Mouse (Mus musculus): Measurements from ENCODE around the gene Bcr. TPM values are rescaled to one million over a fixed set of nuclear protein-coding genes. Genes with fewer than 3 reads are reported as not detected.
A peak's percentile ranks its signal among the peaks of the same experiment; 100 is the strongest.

The Bcr gene
- polyA plus RNA-seq, 1 experiment from 2014 or later = 26.4 TPM

GRCm38 (mm10) chr10:75166601-75167000 is 106.2 kb downstream of the Bcr start:
- over 99% methylated on average over 4 of the region's 4 CpGs for WGBS
- Histone ChIP-seq H3K4me3 (ENCODE audit: low read depth, low read length) (no peak overlapping the region), H3K36me3 (ENCODE audit: control insufficient read depth, insufficient read depth, low read length) (peaks cover 60% of the 10 kb centered on the region), H3K27ac (ENCODE audit: low read depth, low read length) (no peak overlapping the region), H3K9ac (replicated peaks; ENCODE audit: low read depth, low read length) (no peak overlapping the region), H3K27me3 (ENCODE audit: control insufficient read depth, insufficient read depth, low read length) (no peaks in the 10 kb centered on the region), H3K4me1 (ENCODE audit: control insufficient read depth, insufficient read depth, low read length) (no peaks in the 10 kb centered on the region), H3K4me2 (ENCODE audit: low read depth, low read length) (no peak overlapping the region), H3K9me3 (ENCODE audit: control insufficient read depth, low read length) (no peaks in the 10 kb centered on the region)
- no peak for ATAC-seq (ENCODE audit: low read depth)

- Histone ChIP-seq H3K36me3 (ENCODE audit: control insufficient read depth, insufficient read depth, low read length) (peaks cover 51% of the 10 kb centered on the region), H3K27me3 (ENCODE audit: control insufficient read depth, insufficient read depth, low read length) (no peaks in the 10 kb centered on the region), H3K4me2 (ENCODE audit: low read depth, low read length) (no peak overlapping the region), H3K27ac (ENCODE audit: low read depth, low read length) (no peak overlapping the region), H3K9ac (replicated peaks; ENCODE audit: low read depth, low read length) (no peak overlapping the region), H3K4me1 (ENCODE audit: control insufficient read depth, insufficient read depth, low read length) (no peaks in the 10 kb centered on the region), H3K4me3 (ENCODE audit: low read depth, low read length) (no peak overlapping the region), H3K9me3 (ENCODE audit: control insufficient read depth, low read length) (no peaks in the 10 kb centered on the region)
- ATAC-seq (ENCODE audit: low read depth) = no peak
- 81% methylated on average over 12 of the region's 12 CpGs for WGBS
These were observed 109.9 kb downstream of the Bcr start for GRCm38 (mm10) chr10:75170207-75170850.

GRCm38 (mm10) chr10:75173056-75173455 is 112.7 kb downstream of the Bcr start:
- 84% methylated on average over 8 of the region's 8 CpGs for WGBS
- Histone ChIP-seq H3K27ac (ENCODE audit: low read depth, low read length) (no peak overlapping the region), H3K27me3 (ENCODE audit: control insufficient read depth, insufficient read depth, low read length) (no peaks in the 10 kb centered on the region), H3K9me3 (ENCODE audit: control insufficient read depth, low read length) (no peaks in the 10 kb centered on the region), H3K9ac (replicated peaks; ENCODE audit: low read depth, low read length) (no peak overlapping the region), H3K4me3 (ENCODE audit: low read depth, low read length) (no peak overlapping the region), H3K4me1 (ENCODE audit: control insufficient read depth, insufficient read depth, low read length) (no peaks in the 10 kb centered on the region), H3K4me2 (ENCODE audit: low read depth, low read length) (no peak overlapping the region), H3K36me3 (ENCODE audit: control insufficient read depth, insufficient read depth, low read length) (peaks cover 46% of the 10 kb centered on the region)
- no peak for ATAC-seq (ENCODE audit: low read depth)

GRCm38 (mm10) chr10:75173712-75174111 is 113.3 kb downstream of the Bcr start:
- Histone ChIP-seq H3K4me2 (ENCODE audit: low read depth, low read length) (no peak overlapping the region), H3K27me3 (ENCODE audit: control insufficient read depth, insufficient read depth, low read length) (no peaks in the 10 kb centered on the region), H3K4me3 (ENCODE audit: low read depth, low read length) (no peak overlapping the region), H3K36me3 (ENCODE audit: control insufficient read depth, insufficient read depth, low read length) (peaks cover 46% of the 10 kb centered on the region), H3K4me1 (ENCODE audit: control insufficient read depth, insufficient read depth, low read length) (no peaks in the 10 kb centered on the region), H3K9me3 (ENCODE audit: control insufficient read depth, low read length) (no peaks in the 10 kb centered on the region), H3K27ac (ENCODE audit: low read depth, low read length) (no peak overlapping the region), H3K9ac (replicated peaks; ENCODE audit: low read depth, low read length) (no peak overlapping the region)
- no peak for ATAC-seq (ENCODE audit: low read depth)
- WGBS = 87% methylated on average over 12 of the region's 12 CpGs

GRCm38 (mm10) chr10:75176494-75176893 is 116.1 kb downstream of the Bcr start:
- 82% methylated on average over 8 of the region's 8 CpGs for WGBS
- peaks cover 57% of the 10 kb centered on the region for H3K36me3 ChIP-seq (ENCODE audit: control insufficient read depth, insufficient read depth, low read length)

GRCm38 (mm10) chr10:75178911-75179310 is 118.5 kb downstream of the Bcr start:
- H3K27me3 ChIP-seq (ENCODE audit: control insufficient read depth, insufficient read depth, low read length) = no peaks in the 10 kb centered on the region
- H3K9me3 ChIP-seq (ENCODE audit: control insufficient read depth, low read length) = no peaks in the 10 kb centered on the region
- H3K4me1 ChIP-seq (ENCODE audit: control insufficient read depth, insufficient read depth, low read length) = no peaks in the 10 kb centered on the region
- no peak overlapping the region for H3K9ac ChIP-seq (replicated peaks; ENCODE audit: low read depth, low read length)
- H3K4me2 ChIP-seq (ENCODE audit: low read depth, low read length) = no peak overlapping the region
- WGBS = 93% methylated on average over 5 of the region's 5 CpGs
- no peak overlapping the region for H3K4me3 ChIP-seq (ENCODE audit: low read depth, low read length)
- H3K36me3 ChIP-seq (ENCODE audit: control insufficient read depth, insufficient read depth, low read length) = peaks cover 56% of the 10 kb centered on the region
- no peak for ATAC-seq (ENCODE audit: low read depth)
- no peak overlapping the region for H3K27ac ChIP-seq (ENCODE audit: low read depth, low read length)

More at GRCm38 (mm10) chr10:75176494-75176893, 116.1 kb downstream of the Bcr start:
- Histone ChIP-seq H3K4me3 (ENCODE audit: low read depth, low read length) (no peak overlapping the region), H3K9ac (replicated peaks; ENCODE audit: low read depth, low read length) (no peak overlapping the region), H3K27ac (ENCODE audit: low read depth, low read length) (no peak overlapping the region), H3K4me1 (ENCODE audit: control insufficient read depth, insufficient read depth, low read length) (no peaks in the 10 kb centered on the region), H3K4me2 (ENCODE audit: low read depth, low read length) (no peak overlapping the region), H3K9me3 (ENCODE audit: control insufficient read depth, low read length) (no peaks in the 10 kb centered on the region), H3K27me3 (ENCODE audit: control insufficient read depth, insufficient read depth, low read length) (no peaks in the 10 kb centered on the region)
- ATAC-seq (ENCODE audit: low read depth) = no peak

- ATAC-seq (ENCODE audit: low read depth) = peak; percentile 72; the same call in 1 of the 2 replicates
- Histone ChIP-seq H3K4me1 (ENCODE audit: control insufficient read depth, insufficient read depth, low read length) (no peaks in the 10 kb centered on the region), H3K4me3 (ENCODE audit: low read depth, low read length) (no peak overlapping the region), H3K4me2 (ENCODE audit: low read depth, low read length) (no peak overlapping the region), H3K9me3 (ENCODE audit: control insufficient read depth, low read length) (no peaks in the 10 kb centered on the region), H3K36me3 (ENCODE audit: control insufficient read depth, insufficient read depth, low read length) (peaks cover 45% of the 10 kb centered on the region), H3K9ac (replicated peaks; ENCODE audit: low read depth, low read length) (no peak overlapping the region), H3K27ac (ENCODE audit: low read depth, low read length) (no peak overlapping the region), H3K27me3 (ENCODE audit: control insufficient read depth, insufficient read depth, low read length) (no peaks in the 10 kb centered on the region)
- 44% methylated on average over 14 of the region's 14 CpGs for WGBS
These were observed 121.9 kb downstream of the Bcr start for GRCm38 (mm10) chr10:75182151-75182774.

- Histone ChIP-seq H3K4me1 (ENCODE audit: control insufficient read depth, insufficient read depth, low read length) (no peaks in the 10 kb centered on the region), H3K9me3 (ENCODE audit: control insufficient read depth, low read length) (no peaks in the 10 kb centered on the region), H3K27ac (ENCODE audit: low read depth, low read length) (no peak overlapping the region), H3K36me3 (ENCODE audit: control insufficient read depth, insufficient read depth, low read length) (peaks cover 22% of the 10 kb centered on the region), H3K9ac (replicated peaks; ENCODE audit: low read depth, low read length) (no peak overlapping the region), H3K4me2 (ENCODE audit: low read depth, low read length) (no peak overlapping the region), H3K27me3 (ENCODE audit: control insufficient read depth, insufficient read depth, low read length) (no peaks in the 10 kb centered on the region), H3K4me3 (ENCODE audit: low read depth, low read length) (no peak overlapping the region)
- no peak for ATAC-seq (ENCODE audit: low read depth)
- 91% methylated on average over 9 of the region's 9 CpGs for whole genome bisulfite sequencing
These were observed 124.4 kb downstream of the Bcr start for GRCm38 (mm10) chr10:75184826-75185225.

GRCm38 (mm10) chr10:75186551-75186950 is 126.2 kb downstream of the Bcr start:
- H3K27ac ChIP-seq (ENCODE audit: low read depth, low read length) = no peak overlapping the region

More at GRCm38 (mm10) chr10:75186551-75186950, 126.2 kb downstream of the Bcr start:
- Histone ChIP-seq H3K4me2 (ENCODE audit: low read depth, low read length) (no peak overlapping the region), H3K9me3 (ENCODE audit: control insufficient read depth, low read length) (no peaks in the 10 kb centered on the region), H3K4me1 (ENCODE audit: control insufficient read depth, insufficient read depth, low read length) (no peaks in the 10 kb centered on the region), H3K9ac (replicated peaks; ENCODE audit: low read depth, low read length) (no peak overlapping the region), H3K4me3 (ENCODE audit: low read depth, low read length) (no peak overlapping the region), H3K36me3 (ENCODE audit: control insufficient read depth, insufficient read depth, low read length) (peaks cover 8% of the 10 kb centered on the region), H3K27me3 (ENCODE audit: control insufficient read depth, insufficient read depth, low read length) (no peaks in the 10 kb centered on the region)
- 57% methylated on average over 6 of the region's 6 CpGs for WGBS
- no peak for ATAC-seq (ENCODE audit: low read depth)
